Comparison of ENCODE assay signal across 12 mouse cellular contexts in genomic region chr11:118424621-118425335, GRCm38 (mm10). TPM values are rescaled to one million over a fixed set of nuclear protein-coding genes. Genes with fewer than 3 reads are reported as not detected.
A peak's percentile ranks its signal among the peaks of the same experiment; 100 is the strongest.
DNase-seq lines count a peak whose midpoint lies in the region; ATAC-seq and TF ChIP-seq lines count a peak whose summit lies in the region.
"Had no signal": no experiment of that assay in that cellular context is flagged by ENCODE, and none has a peak within 500 bp of the region (broad histone marks: within the 10 kb centered on the region; RNA-seq: fewer than 3 reads in every experiment).

No protein-coding gene starts in this region.

- no peaks in the 10 kb centered on the region for H3K27me3 ChIP-seq in embryonic facial prominence, embryonic 14.5 days (replicated peaks; ENCODE audit: control insufficient read depth, insufficient read depth, low read length)
- peaks cover 44% of the 10 kb centered on the region for H3K27me3 ChIP-seq in embryonic facial prominence, embryonic 10.5 days (replicated peaks; ENCODE audit: low read depth, poor library complexity, severe bottlenecking)
- H3K27me3 ChIP-seq in hindbrain, embryonic 13.5 days: peaks cover 16% of the 10 kb centered on the region; the same call in 1 of the 2 replicates
- 0 out of 2 replicates have a peak, but pooled peaks cover 2% of the 10 kb centered on the region for H3K27me3 ChIP-seq in hindbrain, embryonic 16.5 days (replicated peaks; ENCODE audit: control insufficient read depth, insufficient read depth, low read length)
- no peaks in the 10 kb centered on the region for H3K27me3 ChIP-seq in lung, embryonic 14.5 days (ENCODE audit: insufficient read depth, low read length)
- no peaks in the 10 kb centered on the region for H3K27me3 ChIP-seq in Patski
- H3K27me3 ChIP-seq: embryonic facial prominence, embryonic 13.5 days had no signal

- no peak overlapping the region for H3K4me3 ChIP-seq in embryonic facial prominence, embryonic 14.5 days (ENCODE audit: low read depth, low read length)
- H3K4me3 ChIP-seq in embryonic facial prominence, embryonic 10.5 days: no peak overlapping the region
- no peak overlapping the region for H3K4me3 ChIP-seq in hindbrain, embryonic 13.5 days
- no peak overlapping the region for H3K4me3 ChIP-seq in hindbrain, embryonic 16.5 days (ENCODE audit: low read length)
- H3K4me3 ChIP-seq in lung, embryonic 14.5 days (ENCODE audit: low read depth, low read length): no peak overlapping the region
- H3K4me3 ChIP-seq: embryonic facial prominence, embryonic 13.5 days had no signal

- H3K4me2 ChIP-seq in embryonic facial prominence, embryonic 14.5 days (ENCODE audit: low read depth, low read length): no peak overlapping the region
- no peak overlapping the region for H3K4me2 ChIP-seq in hindbrain, embryonic 13.5 days
- no peak overlapping the region for H3K4me2 ChIP-seq in hindbrain, embryonic 16.5 days (ENCODE audit: low read length)
- H3K4me2 ChIP-seq in lung, embryonic 14.5 days: no peak overlapping the region

- peak overlapping the region; percentile 53; the same call in 1 of the 2 replicates for H3K9ac ChIP-seq in embryonic facial prominence, embryonic 14.5 days (ENCODE audit: low read depth, low read length)
- H3K9ac ChIP-seq in hindbrain, embryonic 13.5 days: 0 out of 2 replicates have a peak overlapping the region, but pooled peaks have one; percentile 5
- no peak overlapping the region for H3K9ac ChIP-seq in hindbrain, embryonic 16.5 days (ENCODE audit: low read depth, low read length)
- H3K9ac ChIP-seq in lung, embryonic 14.5 days: no peak overlapping the region; the same call in 1 of the 2 replicates

- peak; percentile 50 for TF ChIP-seq CTCF in lung, embryonic 14.5 days (IDR thresholded peaks at IDR 0.05; ENCODE audit: low read depth)
- TF ChIP-seq CTCF in Patski (IDR thresholded peaks at IDR 0.05): no peak

- CTCF ChIA-PET in Patski (lab: Charles Lee): interaction anchor here (4.2 to 4.9 kb wide), 2 partner anchors 11 to 20 kb away, joined by 36 to 113 read pairs; no protein-coding TSS in a partner anchor

- H3K9me3 ChIP-seq in embryonic facial prominence, embryonic 14.5 days (ENCODE audit: control insufficient read depth, low read length): no peaks in the 10 kb centered on the region
- H3K9me3 ChIP-seq in embryonic facial prominence, embryonic 10.5 days: no peaks in the 10 kb centered on the region
- no peaks in the 10 kb centered on the region for H3K9me3 ChIP-seq in hindbrain, embryonic 13.5 days
- no peaks in the 10 kb centered on the region for H3K9me3 ChIP-seq in hindbrain, embryonic 16.5 days (ENCODE audit: control insufficient read depth, low read length)
- no peaks in the 10 kb centered on the region for H3K9me3 ChIP-seq in lung, embryonic 14.5 days (ENCODE audit: low read depth, low read length)
- H3K9me3 ChIP-seq: embryonic facial prominence, embryonic 13.5 days had no signal

- no peaks in the 10 kb centered on the region for H3K36me3 ChIP-seq in embryonic facial prominence, embryonic 14.5 days (ENCODE audit: control insufficient read depth, insufficient read depth, low read length)
- no peaks in the 10 kb centered on the region for H3K36me3 ChIP-seq in embryonic facial prominence, embryonic 10.5 days (replicated peaks)
- no peaks in the 10 kb centered on the region for H3K36me3 ChIP-seq in hindbrain, embryonic 13.5 days
- H3K36me3 ChIP-seq in hindbrain, embryonic 16.5 days (ENCODE audit: control insufficient read depth, insufficient read depth, low read length): no peaks in the 10 kb centered on the region
- no peaks in the 10 kb centered on the region for H3K36me3 ChIP-seq in lung, embryonic 14.5 days (ENCODE audit: insufficient read depth)
- H3K36me3 ChIP-seq: embryonic facial prominence, embryonic 13.5 days had no signal

- 44% methylated on average over 13 of the region's 13 CpGs for WGBS in embryonic facial prominence, embryonic 14.5 days
- WGBS in embryonic facial prominence, embryonic 10.5 days: 43% methylated on average over 13 of the region's 13 CpGs
- 66% methylated on average over 13 of the region's 13 CpGs for WGBS in hindbrain, embryonic 13.5 days
- 69% methylated on average over 13 of the region's 13 CpGs for WGBS in hindbrain, embryonic 16.5 days
- 28% methylated on average over 13 of the region's 13 CpGs for WGBS in lung, embryonic 14.5 days

- in situ Hi-C loops in Patski (cut with MboI; ENCODE audit: low pct_unique_long_range_greater_than_20kb): no loop called here

- POLR2A ChIA-PET in Patski (lab: Charles Lee): interaction anchor here (2.4 to 2.6 kb wide), 2 partner anchors 16 to 18 kb away, joined by 9 to 14 read pairs; no protein-coding TSS in a partner anchor

- peaks cover 43% of the 10 kb centered on the region for H3K4me1 ChIP-seq in embryonic facial prominence, embryonic 14.5 days (ENCODE audit: control insufficient read depth, insufficient read depth, low read length)
- H3K4me1 ChIP-seq in embryonic facial prominence, embryonic 10.5 days: peaks cover 58% of the 10 kb centered on the region
- H3K4me1 ChIP-seq in hindbrain, embryonic 13.5 days (replicated peaks): peaks cover 45% of the 10 kb centered on the region
- H3K4me1 ChIP-seq in hindbrain, embryonic 16.5 days (ENCODE audit: control insufficient read depth, insufficient read depth, low read depth, low read length): peaks cover 23% of the 10 kb centered on the region
- peaks cover 29% of the 10 kb centered on the region for H3K4me1 ChIP-seq in lung, embryonic 14.5 days (ENCODE audit: insufficient read depth)

- DNase-seq in embryonic facial prominence, embryonic 14.5 days (ENCODE audit: low spot score): no peak
- DNase-seq in embryonic facial prominence, embryonic 10.5 days (ENCODE audit: low spot score): no peak
- DNase-seq in lung, embryonic 14.5 days: peak; percentile 50
- DNase-seq in lung, adult 18-20 months: no peak
- no peak for DNase-seq in Patski (ENCODE audit: low read depth, low spot score)
- no peak for DNase-seq in left cerebral cortex, adult 11 months (ENCODE audit: low spot score)
- DNase-seq: cerebellum, adult 2 months; retina, postnatal 1 day; thymus, postnatal 25 days had no signal

- no peak for ATAC-seq in embryonic facial prominence, embryonic 14.5 days (ENCODE audit: low read depth)
- no peak for ATAC-seq in hindbrain, embryonic 13.5 days (ENCODE audit: low FRiP score)
- no peak for ATAC-seq in hindbrain, embryonic 16.5 days
- ATAC-seq in lung, embryonic 14.5 days (ENCODE audit: insufficient read depth): no peak
- peak; percentile 51 for ATAC-seq in Patski

- H3K27ac ChIP-seq in embryonic facial prominence, embryonic 14.5 days (replicated peaks; ENCODE audit: low read depth, low read length): 0 out of 2 replicates have a peak overlapping the region, but pooled peaks have one; percentile 17
- no peak overlapping the region; the same call in 1 of the 2 replicates for H3K27ac ChIP-seq in embryonic facial prominence, embryonic 10.5 days (replicated peaks)
- no peak overlapping the region for H3K27ac ChIP-seq in hindbrain, embryonic 13.5 days
- no peak overlapping the region for H3K27ac ChIP-seq in hindbrain, embryonic 16.5 days (ENCODE audit: low read depth, low read length)
- no peak overlapping the region; the same call in 1 of the 2 replicates for H3K27ac ChIP-seq in lung, embryonic 14.5 days (ENCODE audit: low read depth)

RNA-seq across cellular contexts. Expression of gene C1qtnf1, which starts 3.2 kb away (rescaled TPM):
- 14.3 and 15.9 TPM in 2 replicates for polyA plus RNA-seq in embryonic facial prominence, embryonic 14.5 days (2014; fragmentation: Nextera tagmentation; extraction: Ambion mirVana)
- polyA plus RNA-seq in embryonic facial prominence, embryonic 10.5 days (2016; fragmentation: Nextera tagmentation; extraction: Ambion mirVana): 2.6 and 3.4 TPM in 2 replicates
- polyA plus RNA-seq in hindbrain, embryonic 13.5 days (2015; fragmentation: Nextera tagmentation; extraction: Ambion mirVana): 2.8 and 3.4 TPM in 2 replicates
- polyA plus RNA-seq in hindbrain, embryonic 16.5 days (2015; fragmentation: Nextera tagmentation; extraction: Ambion mirVana): 4.4 and 7.0 TPM in 2 replicates
- polyA plus RNA-seq in lung, embryonic 14.5 days (2014; fragmentation: Nextera tagmentation; extraction: Ambion mirVana): 6.6 and 7.7 TPM in 2 replicates
- 11.2 TPM for polyA plus RNA-seq in Patski (2021)

RNA-seq across cellular contexts. Expression of gene Cant1, which starts 5.9 kb away (rescaled TPM):
- polyA plus RNA-seq in embryonic facial prominence, embryonic 14.5 days (2014; fragmentation: Nextera tagmentation; extraction: Ambion mirVana): 30.8 and 30.9 TPM in 2 replicates
- polyA plus RNA-seq in embryonic facial prominence, embryonic 10.5 days (2016; fragmentation: Nextera tagmentation; extraction: Ambion mirVana): 20.2 and 20.8 TPM in 2 replicates
- 24.4 and 24.9 TPM in 2 replicates for polyA plus RNA-seq in hindbrain, embryonic 13.5 days (2015; fragmentation: Nextera tagmentation; extraction: Ambion mirVana)
- 25.7 and 29.1 TPM in 2 replicates for polyA plus RNA-seq in hindbrain, embryonic 16.5 days (2015; fragmentation: Nextera tagmentation; extraction: Ambion mirVana)
- polyA plus RNA-seq in lung, embryonic 14.5 days (2014; fragmentation: Nextera tagmentation; extraction: Ambion mirVana): 27.7 and 31.4 TPM in 2 replicates
- polyA plus RNA-seq in Patski (2021): 49.4 TPM

RNA-seq across cellular contexts. Expression of gene Lgals3bp, which starts 22.9 kb away (rescaled TPM):
- 11.8 and 14.2 TPM in 2 replicates for polyA plus RNA-seq in embryonic facial prominence, embryonic 14.5 days (2014; fragmentation: Nextera tagmentation; extraction: Ambion mirVana)
- polyA plus RNA-seq in embryonic facial prominence, embryonic 10.5 days (2016; fragmentation: Nextera tagmentation; extraction: Ambion mirVana): 0.86 and 0.88 TPM in 2 replicates
- 2.9 and 4.8 TPM in 2 replicates for polyA plus RNA-seq in hindbrain, embryonic 13.5 days (2015; fragmentation: Nextera tagmentation; extraction: Ambion mirVana)
- polyA plus RNA-seq in hindbrain, embryonic 16.5 days (2015; fragmentation: Nextera tagmentation; extraction: Ambion mirVana): 7.1 and 8.1 TPM in 2 replicates
- polyA plus RNA-seq in lung, embryonic 14.5 days (2014; fragmentation: Nextera tagmentation; extraction: Ambion mirVana): 2.9 and 3.8 TPM in 2 replicates
- 113 TPM for polyA plus RNA-seq in Patski (2021)

RNA-seq across cellular contexts. Expression of gene Engase, which starts 51.9 kb away (rescaled TPM):
- 6.0 and 7.6 TPM in 2 replicates for polyA plus RNA-seq in embryonic facial prominence, embryonic 14.5 days (2014; fragmentation: Nextera tagmentation; extraction: Ambion mirVana)
- 7.9 and 8.5 TPM in 2 replicates for polyA plus RNA-seq in embryonic facial prominence, embryonic 10.5 days (2016; fragmentation: Nextera tagmentation; extraction: Ambion mirVana)
- polyA plus RNA-seq in hindbrain, embryonic 13.5 days (2015; fragmentation: Nextera tagmentation; extraction: Ambion mirVana): 7.0 and 7.1 TPM in 2 replicates
- polyA plus RNA-seq in hindbrain, embryonic 16.5 days (2015; fragmentation: Nextera tagmentation; extraction: Ambion mirVana): 6.5 and 8.7 TPM in 2 replicates
- 7.0 and 10.5 TPM in 2 replicates for polyA plus RNA-seq in lung, embryonic 14.5 days (2014; fragmentation: Nextera tagmentation; extraction: Ambion mirVana)
- polyA plus RNA-seq in Patski (2021): 4.7 TPM

Comparison
In these comparisons a context has a peak if more than half of its experiments do, and no peak if none do; other contexts are left out.
1. H3K9ac ChIP-seq: peak in embryonic facial prominence, embryonic 14.5 days (single experiment) and hindbrain, embryonic 13.5 days (single experiment); none in hindbrain, embryonic 16.5 days (single experiment) and lung, embryonic 14.5 days (single experiment).